In the genomic region with DNA sequence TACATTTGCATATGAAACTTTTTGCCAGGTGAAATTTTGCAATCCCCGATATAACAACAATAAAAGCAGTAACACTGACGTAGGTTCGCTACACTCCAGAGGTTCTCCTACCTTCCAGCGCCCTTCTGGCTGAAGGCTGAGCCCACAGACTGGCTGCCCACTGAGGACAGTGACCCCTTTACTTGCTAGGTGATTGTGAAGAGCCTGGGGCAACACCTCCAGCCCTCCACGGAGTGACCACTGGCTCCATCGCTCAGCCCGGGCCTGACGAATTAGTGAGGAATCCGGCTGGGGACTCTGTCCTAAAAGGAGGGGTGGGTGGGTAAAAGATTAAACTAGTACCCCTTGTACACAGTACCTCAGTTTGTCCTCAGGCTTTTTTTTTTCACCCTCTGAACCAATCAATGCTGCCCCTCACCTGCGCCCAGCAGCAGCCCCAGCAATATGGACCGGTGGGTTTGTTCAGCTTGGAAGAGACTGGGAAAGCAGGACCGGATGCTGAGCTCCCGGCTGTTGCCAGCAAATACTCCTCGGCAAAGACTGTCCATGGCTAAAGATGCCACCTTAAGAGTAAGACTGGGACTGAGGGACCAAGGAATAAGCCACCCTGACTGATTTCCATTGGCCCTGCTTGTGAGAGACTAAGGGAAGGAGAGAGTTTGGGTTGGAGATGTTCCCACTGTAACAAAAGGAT, we compare ENCODE assay signal across 8 mouse cellular contexts. TPM values are rescaled to one million over a fixed set of nuclear protein-coding genes. Genes with fewer than 3 reads are reported as not detected.
DNase-seq lines count a peak whose midpoint lies in the region; ATAC-seq lines count a peak whose summit lies in the region.

No protein-coding gene starts in this region.

- peaks cover 87% of the 10 kb centered on the region for H3K36me3 ChIP-seq in erythroblast, embryonic 14.5 days (ENCODE audit: control insufficient read depth)
- H3K36me3 ChIP-seq in neural tube, embryonic 13.5 days: peaks cover 66% of the 10 kb centered on the region

- peak overlapping the region; percentile 85 for H3K4me3 ChIP-seq in erythroblast, embryonic 14.5 days (replicated peaks)
- H3K4me3 ChIP-seq in neural tube, embryonic 13.5 days: peak overlapping the region; percentile 63; the same call in 1 of the 2 replicates

- 0 out of 2 replicates have a peak overlapping the region, but pooled peaks have one; percentile 91 for H3K4me2 ChIP-seq in neural tube, embryonic 13.5 days

- no peak overlapping the region for H3K27ac ChIP-seq in neural tube, embryonic 13.5 days (replicated peaks)

- H3K4me1 ChIP-seq in erythroblast, embryonic 14.5 days (ENCODE audit: control insufficient read depth): peaks cover 70% of the 10 kb centered on the region
- peaks cover 29% of the 10 kb centered on the region for H3K4me1 ChIP-seq in neural tube, embryonic 13.5 days (replicated peaks)

- WGBS in neural tube, embryonic 13.5 days: 89% methylated on average over 14 of the region's 14 CpGs

- ATAC-seq in erythroblast, adult 5-6 weeks (replicated peaks; ENCODE audit: low FRiP score, poor library complexity, severe bottlenecking): no peak
- ATAC-seq in neural tube, embryonic 13.5 days (ENCODE audit: low read depth): no peak

- peak; percentile 3 for DNase-seq in kidney, adult 11 months
- no peak for DNase-seq in kidney, postnatal 25 days
- peak; percentile 14 to 63 for DNase-seq in spleen, postnatal 4 days (ENCODE audit: low spot score in 2 of 2)
- DNase-seq in spleen, postnatal 14 days (ENCODE audit: low spot score in 2 of 2): no peak
- no peak for DNase-seq in layer of hippocampus, postnatal 14 days (ENCODE audit: low spot score in 2 of 2)

- no peaks in the 10 kb centered on the region for H3K9me3 ChIP-seq in erythroblast, embryonic 14.5 days (ENCODE audit: control insufficient read depth, low read length)
- no peaks in the 10 kb centered on the region for H3K9me3 ChIP-seq in neural tube, embryonic 13.5 days

- H3K27me3 ChIP-seq in erythroblast, embryonic 14.5 days (ENCODE audit: control insufficient read depth): no peaks in the 10 kb centered on the region
- H3K27me3 ChIP-seq in neural tube, embryonic 13.5 days: no peaks in the 10 kb centered on the region

- peak overlapping the region; percentile 78 for H3K9ac ChIP-seq in neural tube, embryonic 13.5 days

RNA-seq across cellular contexts. Expression of a gene that starts 1.8 kb away (rescaled TPM):
- polyA plus RNA-seq in erythroblast, embryonic 14.5 days (2012): 89.9 and 167 TPM in 2 replicates
- total RNA-seq in erythroblast, adult 5-6 weeks (2015; ENCODE audit: low replicate concordance): 416 and 462 TPM in 2 replicates
- 506 and 765 TPM in 2 replicates for total RNA-seq in erythroblast, adult 5-6 weeks (2017; ENCODE audit: low replicate concordance)
- 43.1 and 47.2 TPM in 2 replicates for polyA plus RNA-seq in neural tube, embryonic 13.5 days (2015; fragmentation: Nextera tagmentation; extraction: Ambion mirVana)
- total RNA-seq in layer of hippocampus, postnatal 14 days (2021): 10 to 100 TPM; 24.2 to 25.2 TPM

RNA-seq across cellular contexts. Expression of a gene that starts 8.6 kb away (rescaled TPM):
- polyA plus RNA-seq in erythroblast, embryonic 14.5 days (2012): 8.4 and 13.0 TPM in 2 replicates
- 9.6 and 12.1 TPM in 2 replicates for total RNA-seq in erythroblast, adult 5-6 weeks (2015; ENCODE audit: low replicate concordance)
- total RNA-seq in erythroblast, adult 5-6 weeks (2017; ENCODE audit: low replicate concordance): 9.4 and 13.9 TPM in 2 replicates
- polyA plus RNA-seq in neural tube, embryonic 13.5 days (2015; fragmentation: Nextera tagmentation; extraction: Ambion mirVana): 89.3 and 97.3 TPM in 2 replicates
- total RNA-seq in layer of hippocampus, postnatal 14 days (2021): 10 to 100 TPM; 49.2 to 53.6 TPM

RNA-seq across cellular contexts. Expression of a gene that starts 9.0 kb away (rescaled TPM):
- 11.1 and 11.6 TPM in 2 replicates for polyA plus RNA-seq in erythroblast, embryonic 14.5 days (2012)
- total RNA-seq in erythroblast, adult 5-6 weeks (2015; ENCODE audit: low replicate concordance): 8.1 and 11.3 TPM in 2 replicates
- 7.7 and 29.1 TPM in 2 replicates for total RNA-seq in erythroblast, adult 5-6 weeks (2017; ENCODE audit: low replicate concordance)
- 94.0 and 97.8 TPM in 2 replicates for polyA plus RNA-seq in neural tube, embryonic 13.5 days (2015; fragmentation: Nextera tagmentation; extraction: Ambion mirVana)
- 10 to 100 TPM; 54.8 to 62.8 TPM for total RNA-seq in layer of hippocampus, postnatal 14 days (2021)

RNA-seq across cellular contexts. Expression of a gene that starts 15.7 kb away (rescaled TPM):
- polyA plus RNA-seq in erythroblast, embryonic 14.5 days (2012): 3.9 and 4.8 TPM in 2 replicates
- total RNA-seq in erythroblast, adult 5-6 weeks (2015; ENCODE audit: low replicate concordance): 23.4 and 28.6 TPM in 2 replicates
- total RNA-seq in erythroblast, adult 5-6 weeks (2017; ENCODE audit: low replicate concordance): 13.9 and 19.3 TPM in 2 replicates
- polyA plus RNA-seq in neural tube, embryonic 13.5 days (2015; fragmentation: Nextera tagmentation; extraction: Ambion mirVana): 124 and 132 TPM in 2 replicates
- total RNA-seq in layer of hippocampus, postnatal 14 days (2021): 100 to 1,000 TPM; 112 TPM

RNA-seq across cellular contexts. Expression of a gene that starts 28.0 kb away (rescaled TPM):
- polyA plus RNA-seq in erythroblast, embryonic 14.5 days (2012): 7.0 and 7.5 TPM in 2 replicates
- total RNA-seq in erythroblast, adult 5-6 weeks (2015; ENCODE audit: low replicate concordance): 62.9 and 78.4 TPM in 2 replicates
- 48.0 and 62.1 TPM in 2 replicates for total RNA-seq in erythroblast, adult 5-6 weeks (2017; ENCODE audit: low replicate concordance)
- 257 and 263 TPM in 2 replicates for polyA plus RNA-seq in neural tube, embryonic 13.5 days (2015; fragmentation: Nextera tagmentation; extraction: Ambion mirVana)
- total RNA-seq in layer of hippocampus, postnatal 14 days (2021): 100 to 1,000 TPM; 274 to 282 TPM

Comparison
In these comparisons a context has a peak if more than half of its experiments do, and no peak if none do; other contexts are left out.
1. DNase-seq: peak in kidney, adult 11 months (single experiment) and spleen, postnatal 4 days (2 of 2); none in kidney, postnatal 25 days (0 of 2), spleen, postnatal 14 days (0 of 2) and layer of hippocampus, postnatal 14 days (0 of 2).
2. RNA of a gene that starts 1.8 kb away (total RNA-seq): 416 to 765 TPM in erythroblast, adult 5-6 weeks; 24.2 to 25.2 TPM in layer of hippocampus, postnatal 14 days; every median in the first group is over 10 times any median in the second.